Mouse (Mus musculus) midbrain, embryonic 14.5 days (tissue): ENCODE data around the gene Zfp503. TPM values are rescaled to one million over a fixed set of nuclear protein-coding genes. Genes with fewer than 3 reads are reported as not detected.

Experiments
- ATAC-seq: fragments of 200-750 bp; cut with Nextera tagmentation; 2 replicates; pipeline ENCODE4 v1.8.0; 2017; ENCODE audit warnings: moderate number of reproducible peaks, moderate library complexity; ENCODE audit not compliant: low FRiP score, low TSS enrichment
- DNase-seq: peaks from one replicate; pipeline ENCODE4 v3.0.0-alpha.2; 2015
- H3K27ac ChIP-seq: fragments of 300-500 bp; sonication (generic); replicated peaks from 2 replicates; pipeline ENCODE4 v1.5.1; 2014; ENCODE audit warnings: mild to moderate bottlenecking, low read depth, low read length, moderate library complexity
- H3K27me3 ChIP-seq: fragments of 300-500 bp; sonication (generic); 2 replicates; pipeline ENCODE4 v1.6.1; 2014; ENCODE audit warnings: low read length, control low read depth, mixed read lengths; ENCODE audit not compliant: control insufficient read depth, insufficient read depth
- H3K36me3 ChIP-seq: fragments of 300-500 bp; sonication (generic); 2 replicates; pipeline ENCODE4 v1.6.1; 2014; ENCODE audit warnings: low read length, control low read depth; ENCODE audit not compliant: control insufficient read depth, insufficient read depth
- H3K4me1 ChIP-seq: fragments of 300-500 bp; sonication (generic); 2 replicates; pipeline ENCODE4 v1.6.1; 2014; ENCODE audit warnings: mild to moderate bottlenecking, antibody characterized with exemption, low read length, control low read depth; ENCODE audit not compliant: control insufficient read depth, insufficient read depth
- H3K4me2 ChIP-seq: fragments of 300-500 bp; sonication (generic); 2 replicates; pipeline ENCODE4 v1.6.1; 2014; ENCODE audit warnings: mild to moderate bottlenecking, low read length, moderate library complexity
- H3K4me3 ChIP-seq: fragments of 300-500 bp; sonication (generic); replicated peaks from 2 replicates; pipeline ENCODE4 v1.5.1; 2014; ENCODE audit warnings: low read depth, low read length
- H3K9ac ChIP-seq: fragments of 300-500 bp; sonication (generic); replicated peaks from 2 replicates; pipeline ENCODE4 v1.6.1; 2014; ENCODE audit warnings: mild to moderate bottlenecking, low read length, moderate library complexity
- H3K9me3 ChIP-seq: fragments of 300-500 bp; sonication (generic); 2 replicates; pipeline ENCODE4 v1.6.1; 2016; ENCODE audit warnings: low read length, control low read depth, mixed read lengths; ENCODE audit not compliant: control insufficient read depth
- WGBS: fragments of 180-500 bp; shearing (Covaris S2); extraction: QIAGEN DNeasy Blood & Tissue Kit; methylation state at CpG from one replicate; pipeline ENCODE4 v1.1.7; 2014; 5-methylcytosine and 5-hydroxymethylcytosine counted together
- polyA plus RNA-seq: library from polyadenylated mRNA; unstranded; fragments of >200 nt; fragmentation: Nextera tagmentation; extraction: Ambion mirVana; gene quantifications from 2 replicates; pipeline ENCODE4 v1.2.1, GENCODE M21; 2014

Zfp503 gene
- polyA plus RNA-seq, 1 experiment from 2014 or later: 4.4 TPM

DNA sequence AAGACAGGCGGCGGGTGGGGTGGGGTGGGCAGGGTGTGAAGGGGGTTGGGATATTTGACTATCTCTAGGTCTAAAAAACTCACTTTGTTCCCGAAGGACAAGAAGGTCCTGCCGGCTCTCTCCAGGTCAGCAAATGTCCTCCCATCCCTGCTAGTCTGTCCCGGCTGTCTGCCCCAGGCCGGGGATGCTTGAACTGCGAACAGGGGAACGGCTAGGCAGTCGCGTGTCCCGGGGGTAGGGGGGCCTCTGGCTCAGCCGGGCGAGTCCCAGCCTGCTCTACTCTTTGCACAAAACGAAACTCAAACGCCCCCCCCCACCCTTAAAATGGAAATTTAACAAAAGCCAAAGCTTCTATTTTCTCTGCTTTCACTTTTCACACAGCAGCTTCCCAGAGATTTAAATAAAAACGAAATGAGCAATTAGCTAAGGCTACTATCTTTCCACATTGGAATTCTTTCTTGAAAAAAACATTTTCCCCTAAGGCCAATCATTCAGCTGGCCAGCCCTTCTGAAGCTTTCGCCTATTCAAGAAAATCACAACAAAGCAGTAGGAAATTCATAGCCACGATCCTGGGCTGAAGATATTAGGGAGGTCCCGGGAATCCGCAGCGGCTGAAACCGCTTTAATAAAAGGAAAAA is 6.0 kb downstream of the Zfp503 start:
- ATAC-seq (no peak), DNase-seq (peak; percentile 67)
- Histone ChIP-seq H3K4me1 (peaks cover 31% of the 10 kb centered on the region), H3K36me3 (peaks cover 8% of the 10 kb centered on the region; the same call in 1 of the 2 replicates), H3K4me2 (peak overlapping the region; percentile 88), H3K27ac (peak overlapping the region; percentile 64), H3K27me3 (peaks cover 18% of the 10 kb centered on the region), H3K9me3 (no peaks in the 10 kb centered on the region), H3K4me3 (peak overlapping the region; percentile 36), H3K9ac (peak overlapping the region; percentile 55)
- WGBS: 3% methylated on average over 22 of the region's 22 CpGs

- 2% methylated on average over 38 of the region's 38 CpGs for WGBS
- DNase-seq (peak; percentile 67), ATAC-seq (no peak)
- Histone ChIP-seq H3K4me2 (peak overlapping the region; percentile 88), H3K9me3 (no peaks in the 10 kb centered on the region), H3K36me3 (peaks cover 8% of the 10 kb centered on the region; the same call in 1 of the 2 replicates), H3K27me3 (peaks cover 18% of the 10 kb centered on the region), H3K4me1 (peaks cover 31% of the 10 kb centered on the region), H3K27ac (peak overlapping the region; percentile 64), H3K4me3 (peak overlapping the region; percentile 36), H3K9ac (peak overlapping the region; percentile 55)
Measured at GRCm38 (mm10) chr14:21982592-21983310, 6.7 kb downstream of the Zfp503 start.

GRCm38 (mm10) chr14:21982096-21982591 is 7.3 kb downstream of the Zfp503 start:
- Histone ChIP-seq H3K27ac (peak overlapping the region; percentile 64; the same call in 1 of the 2 replicates), H3K9me3 (no peaks in the 10 kb centered on the region), H3K36me3 (peaks cover 8% of the 10 kb centered on the region; the same call in 1 of the 2 replicates), H3K27me3 (peaks cover 18% of the 10 kb centered on the region), H3K4me1 (peaks cover 30% of the 10 kb centered on the region), H3K9ac (peak overlapping the region; percentile 55), H3K4me2 (peak overlapping the region; percentile 88), H3K4me3 (peak overlapping the region; percentile 36)
- WGBS: 12% methylated on average over 14 of the region's 14 CpGs
- DNase-seq (peak; percentile 31), ATAC-seq (no peak)

DNA sequence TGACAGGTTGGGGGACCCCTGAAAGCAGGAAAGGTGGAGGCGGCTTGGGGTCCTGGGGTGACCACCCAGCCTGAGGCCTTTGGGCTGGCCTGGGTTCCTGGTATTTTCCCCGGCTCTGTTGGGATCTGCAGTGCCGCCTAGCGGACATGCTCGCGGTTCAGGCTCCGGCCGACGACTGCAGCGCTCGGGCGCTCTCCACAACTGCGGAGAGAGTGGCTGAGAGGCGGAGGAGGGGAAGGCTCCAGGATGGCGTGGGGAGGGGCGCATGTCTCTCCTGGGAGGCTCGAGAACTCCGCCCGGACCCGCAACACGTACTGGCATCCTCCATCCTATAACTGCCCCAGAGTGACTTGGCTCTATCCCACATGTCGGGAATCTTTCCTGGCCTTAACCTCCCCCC is 7.9 kb downstream of the Zfp503 start:
- peak; percentile 88 for DNase-seq
- peak; percentile 67; the same call in 1 of the 2 replicates for ATAC-seq
- peaks cover 18% of the 10 kb centered on the region for H3K27me3 ChIP-seq
- peaks cover 8% of the 10 kb centered on the region; the same call in 1 of the 2 replicates for H3K36me3 ChIP-seq
- H3K9ac ChIP-seq: no peak overlapping the region
- H3K27ac ChIP-seq: 0 out of 2 replicates have a peak overlapping the region, but pooled peaks have one; percentile 13
- WGBS: under 1% methylated on average over 22 of the region's 22 CpGs
- H3K4me3 ChIP-seq: 0 out of 2 replicates have a peak overlapping the region, but pooled peaks have one; percentile 5
- H3K4me2 ChIP-seq: peak overlapping the region; percentile 88
- H3K9me3 ChIP-seq: no peaks in the 10 kb centered on the region
- peaks cover 27% of the 10 kb centered on the region for H3K4me1 ChIP-seq

DNA sequence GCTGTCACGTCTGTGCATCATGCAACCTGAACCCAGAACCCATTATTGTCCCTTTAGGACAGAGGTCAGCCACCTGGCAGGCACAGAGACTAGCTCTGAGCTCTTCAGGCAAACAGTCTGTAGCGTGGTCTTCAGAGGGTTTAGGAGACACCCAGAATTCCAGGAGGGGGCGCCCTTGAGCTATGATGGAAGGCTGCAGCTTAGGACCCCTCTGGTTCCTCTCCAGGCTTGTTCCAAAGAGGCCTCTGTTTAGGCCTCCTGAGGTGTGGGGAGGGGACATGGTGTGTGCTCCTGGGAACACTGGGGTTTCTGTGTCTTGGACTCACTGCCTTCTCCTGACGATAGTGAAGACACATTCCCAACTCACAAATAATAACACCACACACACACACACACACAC is 20.4 kb downstream of the Zfp503 start:
- H3K4me2 ChIP-seq: no peak overlapping the region
- no peak overlapping the region for H3K4me3 ChIP-seq
- H3K36me3 ChIP-seq: no peaks in the 10 kb centered on the region
- 11% methylated on average over 4 of the region's 4 CpGs for WGBS
- peak; percentile 83 for DNase-seq
- no peak overlapping the region for H3K9ac ChIP-seq
- H3K4me1 ChIP-seq: peaks cover 10% of the 10 kb centered on the region; the same call in 1 of the 2 replicates
- ATAC-seq: no peak
- H3K9me3 ChIP-seq: no peaks in the 10 kb centered on the region
- H3K27me3 ChIP-seq: 0 out of 2 replicates have a peak, but pooled peaks cover 4% of the 10 kb centered on the region
- no peak overlapping the region for H3K27ac ChIP-seq

GRCm38 (mm10) chr14:21967375-21968010 is 21.9 kb downstream of the Zfp503 start:
- DNase-seq: peak; percentile 58
- WGBS: 25% methylated on average over 12 of the region's 12 CpGs

DNA sequence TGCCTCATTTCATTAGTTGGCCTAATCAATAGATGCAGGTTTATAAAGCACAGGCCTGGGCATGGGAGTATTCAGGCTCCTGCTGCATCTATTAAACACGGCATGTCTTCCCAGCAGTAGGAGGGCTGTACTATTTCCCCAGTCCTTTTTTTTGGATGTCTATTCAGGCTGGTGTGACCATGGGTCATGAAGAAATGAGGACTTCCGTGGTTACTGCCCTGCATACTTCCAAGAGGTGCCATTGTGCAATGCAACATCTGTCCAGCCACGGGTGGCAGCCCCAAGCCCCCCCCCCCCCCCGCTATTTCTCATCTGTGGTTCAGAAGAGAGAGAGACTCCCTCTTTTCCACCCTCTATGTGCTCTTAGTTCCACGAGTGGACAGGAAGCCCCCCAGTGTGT is 23.1 kb downstream of the Zfp503 start:
- Histone ChIP-seq H3K9ac (no peak overlapping the region), H3K27ac (no peak overlapping the region), H3K4me2 (no peak overlapping the region), H3K4me3 (no peak overlapping the region), H3K36me3 (no peaks in the 10 kb centered on the region), H3K9me3 (no peaks in the 10 kb centered on the region), H3K4me1 (peaks cover 10% of the 10 kb centered on the region; the same call in 1 of the 2 replicates), H3K27me3 (0 out of 2 replicates have a peak, but pooled peaks cover 4% of the 10 kb centered on the region)
- WGBS: 58% methylated on average over 5 of the region's 5 CpGs
- no peak for DNase-seq
- ATAC-seq: no peak

More at GRCm38 (mm10) chr14:21967375-21968010, 21.9 kb downstream of the Zfp503 start:
- H3K36me3 ChIP-seq: no peaks in the 10 kb centered on the region
- H3K9ac ChIP-seq: no peak overlapping the region
- H3K27ac ChIP-seq: no peak overlapping the region
- no peak overlapping the region for H3K4me2 ChIP-seq
- ATAC-seq: peak; percentile 37; the same call in 1 of the 2 replicates
- H3K4me1 ChIP-seq: peaks cover 10% of the 10 kb centered on the region; the same call in 1 of the 2 replicates
- no peaks in the 10 kb centered on the region for H3K9me3 ChIP-seq
- 0 out of 2 replicates have a peak, but pooled peaks cover 4% of the 10 kb centered on the region for H3K27me3 ChIP-seq
- H3K4me3 ChIP-seq: no peak overlapping the region

- WGBS: 72% methylated on average over 22 of the region's 22 CpGs
- Histone ChIP-seq H3K4me3 (no peak overlapping the region), H3K9ac (no peak overlapping the region), H3K27ac (no peak overlapping the region), H3K36me3 (no peaks in the 10 kb centered on the region), H3K27me3 (0 out of 2 replicates have a peak, but pooled peaks cover 4% of the 10 kb centered on the region), H3K4me1 (peaks cover 9% of the 10 kb centered on the region; the same call in 1 of the 2 replicates), H3K4me2 (no peak overlapping the region), H3K9me3 (no peaks in the 10 kb centered on the region)
- DNase-seq: no peak
- no peak for ATAC-seq
Measured at GRCm38 (mm10) chr14:21962381-21963050, 26.9 kb downstream of the Zfp503 start.
